Mouse (Mus musculus): Measurements from ENCODE around the gene Arfip1. TPM values are rescaled to one million over a fixed set of nuclear protein-coding genes. Genes with fewer than 3 reads are reported as not detected.

Arfip1 gene
- polyA plus RNA-seq, 1 experiment from 2014 or later: 40.0 TPM

- Histone ChIP-seq H3K4me3 (ENCODE audit: inconsistent target) (no peak overlapping the region), H3K27ac (no peak overlapping the region), H3K79me2 (ENCODE audit: inconsistent target) (no peaks in the 10 kb centered on the region), H3K36me3 (ENCODE audit: inconsistent target) (no peaks in the 10 kb centered on the region)
- 60% methylated on average over 5 of the region's 5 CpGs for WGBS (ENCODE audit: missing documents)
Observed at GRCm38 (mm10) chr3:84472955-84473354, 109.5 kb downstream of the Arfip1 start.

GRCm38 (mm10) chr3:84472527-84472926 is 109.9 kb downstream of the Arfip1 start:
- no peaks in the 10 kb centered on the region for H3K36me3 ChIP-seq (ENCODE audit: inconsistent target)
- no peak overlapping the region for H3K4me3 ChIP-seq (ENCODE audit: inconsistent target)
- WGBS (ENCODE audit: missing documents): 83% methylated on average over 3 of the region's 3 CpGs

GRCm38 (mm10) chr3:84471146-84471545 is 111.3 kb downstream of the Arfip1 start:
- H3K79me2 ChIP-seq (ENCODE audit: inconsistent target): no peaks in the 10 kb centered on the region
- H3K27ac ChIP-seq: no peak overlapping the region
- no peaks in the 10 kb centered on the region for H3K36me3 ChIP-seq (ENCODE audit: inconsistent target)
- no peak overlapping the region for H3K4me3 ChIP-seq (ENCODE audit: inconsistent target)
- WGBS (ENCODE audit: missing documents): 94% methylated on average over 4 of the region's 4 CpGs

More at GRCm38 (mm10) chr3:84472527-84472926, 109.9 kb downstream of the Arfip1 start:
- no peak overlapping the region for H3K27ac ChIP-seq
- no peaks in the 10 kb centered on the region for H3K79me2 ChIP-seq (ENCODE audit: inconsistent target)

- WGBS (ENCODE audit: missing documents): 81% methylated on average over 4 of the region's 4 CpGs
- Histone ChIP-seq H3K4me3 (ENCODE audit: inconsistent target) (no peak overlapping the region), H3K79me2 (ENCODE audit: inconsistent target) (no peaks in the 10 kb centered on the region), H3K36me3 (ENCODE audit: inconsistent target) (no peaks in the 10 kb centered on the region), H3K27ac (no peak overlapping the region)
Observed at GRCm38 (mm10) chr3:84468111-84468453, 114.3 kb downstream of the Arfip1 start.

GRCm38 (mm10) chr3:84467419-84468110 is 114.9 kb downstream of the Arfip1 start:
- 55% methylated on average over 10 of the region's 10 CpGs for WGBS (ENCODE audit: missing documents)
- Histone ChIP-seq H3K79me2 (ENCODE audit: inconsistent target) (no peaks in the 10 kb centered on the region), H3K36me3 (ENCODE audit: inconsistent target) (no peaks in the 10 kb centered on the region), H3K4me3 (ENCODE audit: inconsistent target) (no peak overlapping the region), H3K27ac (no peak overlapping the region)

- Histone ChIP-seq H3K27ac (no peak overlapping the region), H3K36me3 (ENCODE audit: inconsistent target) (no peaks in the 10 kb centered on the region), H3K4me3 (ENCODE audit: inconsistent target) (no peak overlapping the region), H3K79me2 (ENCODE audit: inconsistent target) (no peaks in the 10 kb centered on the region)
- WGBS (ENCODE audit: missing documents): 56% methylated on average over 6 of the region's 6 CpGs
Observed at GRCm38 (mm10) chr3:84465822-84466500, 116.5 kb downstream of the Arfip1 start.

GRCm38 (mm10) chr3:84461687-84462086 is 120.7 kb downstream of the Arfip1 start:
- Histone ChIP-seq H3K36me3 (ENCODE audit: inconsistent target) (no peaks in the 10 kb centered on the region), H3K79me2 (ENCODE audit: inconsistent target) (no peaks in the 10 kb centered on the region), H3K27ac (no peak overlapping the region), H3K4me3 (ENCODE audit: inconsistent target) (no peak overlapping the region)
- WGBS (ENCODE audit: missing documents): 100% methylated on average over 3 of the region's 4 CpGs

- Histone ChIP-seq H3K79me2 (ENCODE audit: inconsistent target) (no peaks in the 10 kb centered on the region), H3K4me3 (ENCODE audit: inconsistent target) (no peak overlapping the region), H3K36me3 (ENCODE audit: inconsistent target) (no peaks in the 10 kb centered on the region), H3K27ac (no peak overlapping the region)
- 14% methylated on average over 12 of the region's 12 CpGs for WGBS (ENCODE audit: missing documents)
Observed at GRCm38 (mm10) chr3:84460952-84461351, 121.5 kb downstream of the Arfip1 start.

GRCm38 (mm10) chr3:84460499-84460898 is 121.9 kb downstream of the Arfip1 start:
- no peaks in the 10 kb centered on the region for H3K36me3 ChIP-seq (ENCODE audit: inconsistent target)

GRCm38 (mm10) chr3:84455733-84456417 is 126.5 kb downstream of the Arfip1 start:
- Histone ChIP-seq H3K4me3 (ENCODE audit: inconsistent target) (no peak overlapping the region), H3K36me3 (ENCODE audit: inconsistent target) (no peaks in the 10 kb centered on the region), H3K27ac (no peak overlapping the region), H3K79me2 (ENCODE audit: inconsistent target) (no peaks in the 10 kb centered on the region)
- 38% methylated on average over 12 of the region's 12 CpGs for WGBS (ENCODE audit: missing documents)

More at GRCm38 (mm10) chr3:84460499-84460898, 121.9 kb downstream of the Arfip1 start:
- 49% methylated on average over 3 of the region's 3 CpGs for WGBS (ENCODE audit: missing documents)
- Histone ChIP-seq H3K27ac (no peak overlapping the region), H3K4me3 (ENCODE audit: inconsistent target) (no peak overlapping the region), H3K79me2 (ENCODE audit: inconsistent target) (no peaks in the 10 kb centered on the region)

GRCm38 (mm10) chr3:84450651-84451050 is 131.8 kb downstream of the Arfip1 start:
- H3K27ac ChIP-seq: no peak overlapping the region
- H3K4me3 ChIP-seq (ENCODE audit: inconsistent target): no peak overlapping the region
- no peaks in the 10 kb centered on the region for H3K36me3 ChIP-seq (ENCODE audit: inconsistent target)
- H3K79me2 ChIP-seq (ENCODE audit: inconsistent target): no peaks in the 10 kb centered on the region
- 91% methylated on average over 1 of the region's 3 CpGs for WGBS (ENCODE audit: missing documents)

- H3K79me2 ChIP-seq (ENCODE audit: inconsistent target): no peaks in the 10 kb centered on the region
- no peak overlapping the region for H3K27ac ChIP-seq
- no peaks in the 10 kb centered on the region for H3K36me3 ChIP-seq (ENCODE audit: inconsistent target)
- no peak overlapping the region for H3K4me3 ChIP-seq (ENCODE audit: inconsistent target)
- WGBS (ENCODE audit: missing documents): 92% methylated on average over 9 of the region's 9 CpGs
Observed at GRCm38 (mm10) chr3:84449015-84449414, 133.4 kb downstream of the Arfip1 start.

GRCm38 (mm10) chr3:84447803-84448202 is 134.6 kb downstream of the Arfip1 start:
- no peaks in the 10 kb centered on the region for H3K79me2 ChIP-seq (ENCODE audit: inconsistent target)
- H3K27ac ChIP-seq: no peak overlapping the region
- no peak overlapping the region for H3K4me3 ChIP-seq (ENCODE audit: inconsistent target)
- 97% methylated on average over 5 of the region's 5 CpGs for WGBS (ENCODE audit: missing documents)
- H3K36me3 ChIP-seq (ENCODE audit: inconsistent target): no peaks in the 10 kb centered on the region
